Mouse (Mus musculus) E14TG2a.4 (cell line): ENCODE measurements around the gene Hsd11b1.

ENCODE experiments used
- H3K27me3 ChIP-seq: 2 replicates; pipeline ENCODE4 v1.6.1; 2014; ENCODE audit warnings: low read length, control low read depth; ENCODE audit not compliant: insufficient read depth
- H3K36me3 ChIP-seq: 2 replicates; pipeline ENCODE4 v1.6.1; 2014; ENCODE audit warnings: low read length, control low read depth; ENCODE audit not compliant: insufficient read depth
- H3K4me1 ChIP-seq: replicated peaks from 2 replicates; pipeline ENCODE4 v1.6.1; 2014; ENCODE audit warnings: low read depth, low read length, control low read depth
- H3K4me3 ChIP-seq: replicated peaks from 2 replicates; pipeline ENCODE4 v1.5.1; 2014; ENCODE audit warnings: mild to moderate bottlenecking, low read length
- H3K9me3 ChIP-seq: 2 replicates; pipeline ENCODE4 v1.6.1; 2014; ENCODE audit warnings: low read length, control low read depth
- CTCF ChIP-seq: conservative IDR thresholded peaks from 2 replicates; pipeline ENCODE4 v1.5.1; 2014; ENCODE audit warnings: low read length
- NANOG ChIP-seq: IDR thresholded peaks from 2 replicates; pipeline ENCODE4 v1.6.1; 2014; ENCODE audit warnings: borderline replicate concordance, low read length, mixed read lengths
- POU5F1 ChIP-seq: IDR thresholded peaks from 2 replicates; pipeline ENCODE4 v1.6.1; 2014; ENCODE audit warnings: low read length, borderline replicate concordance

The Hsd11b1 gene

GRCm38 (mm10) chr1:193263955-193264598 lies at the start of gene Hsd11b1:
Gene Hsd11b1 (minus strand): TSS chr1:193264075.
- peaks cover 20% of the 10 kb centered on the region for H3K27me3 ChIP-seq
- TF ChIP-seq CTCF, result no peak
- TF ChIP-seq POU5F1, result no peak
- no peak for TF ChIP-seq NANOG

GRCm38 (mm10) chr1:193311596-193311995 lies 47.7 kb upstream of the Hsd11b1 start:
- Histone ChIP-seq H3K4me3 (no peak overlapping the region), H3K27me3 (peaks cover 4% of the 10 kb centered on the region), H3K36me3 (no peaks in the 10 kb centered on the region), H3K9me3 (no peaks in the 10 kb centered on the region), H3K4me1 (no peaks in the 10 kb centered on the region)
- TF ChIP-seq NANOG (no peak), CTCF (no peak), POU5F1 (no peak)

More at GRCm38 (mm10) chr1:193263955-193264598, at the start of gene Hsd11b1:
- peaks cover 8% of the 10 kb centered on the region for H3K4me1 ChIP-seq
- no peaks in the 10 kb centered on the region for H3K36me3 ChIP-seq
- H3K4me3 ChIP-seq, result no peak within 1 kb of the TSS
- H3K9me3 ChIP-seq, result no peaks in the 10 kb centered on the region

GRCm38 (mm10) chr1:193310519-193311085 lies 46.7 kb upstream of the Hsd11b1 start:
- H3K4me1 ChIP-seq, result no peaks in the 10 kb centered on the region
- TF ChIP-seq POU5F1 (no peak), CTCF (no peak), NANOG (no peak)

GRCm38 (mm10) chr1:193309785-193310518 lies 46.1 kb upstream of the Hsd11b1 start:
- Histone ChIP-seq H3K27me3 (peaks cover 4% of the 10 kb centered on the region), H3K36me3 (no peaks in the 10 kb centered on the region), H3K4me1 (no peaks in the 10 kb centered on the region; the same call in 1 of the 2 replicates), H3K9me3 (no peaks in the 10 kb centered on the region), H3K4me3 (no peak overlapping the region)
- TF ChIP-seq NANOG (no peak), CTCF (no peak), POU5F1 (no peak)

More at GRCm38 (mm10) chr1:193310519-193311085, 46.7 kb upstream of the Hsd11b1 start:
- peaks cover 4% of the 10 kb centered on the region for H3K27me3 ChIP-seq
- no peaks in the 10 kb centered on the region for H3K36me3 ChIP-seq
- H3K9me3 ChIP-seq, result no peaks in the 10 kb centered on the region
- no peak overlapping the region for H3K4me3 ChIP-seq

GRCm38 (mm10) chr1:193306832-193307231 lies 43.0 kb upstream of the Hsd11b1 start:
- H3K4me1 ChIP-seq, result peaks cover 7% of the 10 kb centered on the region
- H3K4me3 ChIP-seq, result no peak overlapping the region
- TF ChIP-seq CTCF (no peak), NANOG (no peak), POU5F1 (no peak)
- no peaks in the 10 kb centered on the region for H3K9me3 ChIP-seq
- H3K27me3 ChIP-seq, result peaks cover 12% of the 10 kb centered on the region
- H3K36me3 ChIP-seq, result no peaks in the 10 kb centered on the region

- H3K9me3 ChIP-seq, result no peaks in the 10 kb centered on the region
- H3K4me1 ChIP-seq, result peaks cover 15% of the 10 kb centered on the region
- no peaks in the 10 kb centered on the region for H3K36me3 ChIP-seq
- H3K27me3 ChIP-seq, result peaks cover 9% of the 10 kb centered on the region
- no peak for TF ChIP-seq CTCF
- no peak overlapping the region for H3K4me3 ChIP-seq
Measured at GRCm38 (mm10) chr1:193305386-193305785, 41.5 kb upstream of the Hsd11b1 start.

GRCm38 (mm10) chr1:193303096-193303495 lies 39.2 kb upstream of the Hsd11b1 start:
- H3K27me3 ChIP-seq, result peaks cover 12% of the 10 kb centered on the region
- H3K9me3 ChIP-seq, result no peaks in the 10 kb centered on the region
- no peaks in the 10 kb centered on the region for H3K36me3 ChIP-seq
- no peak overlapping the region for H3K4me3 ChIP-seq
- TF ChIP-seq NANOG, result no peak
- peaks cover 15% of the 10 kb centered on the region for H3K4me1 ChIP-seq

- Histone ChIP-seq H3K36me3 (no peaks in the 10 kb centered on the region), H3K4me3 (peak overlapping the region; percentile 48), H3K9me3 (no peaks in the 10 kb centered on the region), H3K27me3 (peaks cover 12% of the 10 kb centered on the region), H3K4me1 (peaks cover 15% of the 10 kb centered on the region)
- TF ChIP-seq POU5F1, result no peak
- no peak for TF ChIP-seq CTCF
- no peak for TF ChIP-seq NANOG
Measured at GRCm38 (mm10) chr1:193302093-193302405, 38.2 kb upstream of the Hsd11b1 start.
